Mouse (Mus musculus) adrenal gland, adult (tissue): ENCODE results near the gene Ap1g2.

Experiments
- DNase-seq, 2 experiments: peaks; one replicate each; pipeline ENCODE4 v3.0.0; 2022 to 2023; ENCODE audit warnings: low spot score in 1 of 2; ENCODE audit not compliant: inconsistent age in 2 of 2

The Ap1g2 gene

DNA sequence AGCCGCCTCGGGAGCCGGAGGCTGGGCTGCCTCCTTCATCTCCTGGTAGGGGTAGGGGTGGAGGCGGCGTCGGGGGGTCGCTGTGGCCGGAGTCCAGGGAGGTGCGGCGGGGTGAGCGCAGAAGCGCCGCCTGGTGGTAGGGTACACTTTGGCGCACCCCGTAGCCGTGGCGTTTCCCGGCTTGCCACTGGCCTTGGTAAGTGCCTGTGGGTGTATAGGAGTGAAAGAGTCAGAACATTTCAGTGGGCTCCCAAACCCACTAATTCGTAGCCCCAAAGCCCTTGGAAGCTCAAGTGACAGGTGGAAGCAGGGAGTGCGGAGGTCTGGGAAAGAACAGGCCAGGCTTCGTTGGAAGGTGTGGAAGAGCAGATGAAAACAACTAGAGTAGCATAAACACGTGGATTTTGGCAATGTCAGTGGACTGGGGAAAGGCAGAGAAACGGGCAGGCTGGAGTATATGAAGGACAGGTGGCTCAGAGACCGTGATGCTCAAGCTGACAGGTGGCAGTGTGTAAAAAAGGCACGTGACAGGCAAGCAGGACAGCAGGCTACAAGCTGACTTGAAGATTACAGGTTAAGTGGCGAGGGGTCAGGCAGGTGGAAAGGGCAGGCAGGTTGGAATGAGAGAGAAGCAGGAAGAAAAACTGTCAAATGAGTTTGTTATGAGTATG, 7.7 kb upstream of the Ap1g2 start:
- peak in 1 of 2 experiments; percentile 66 for DNase-seq

- DNase-seq: peak in 1 of 2 experiments; percentile 22
These were observed 7.1 kb upstream of the Ap1g2 start for GRCm38 (mm10) chr14:55113351-55113974.

GRCm38 (mm10) chr14:55111720-55112119, 5.3 kb upstream of the Ap1g2 start:
- no peak for DNase-seq

DNA sequence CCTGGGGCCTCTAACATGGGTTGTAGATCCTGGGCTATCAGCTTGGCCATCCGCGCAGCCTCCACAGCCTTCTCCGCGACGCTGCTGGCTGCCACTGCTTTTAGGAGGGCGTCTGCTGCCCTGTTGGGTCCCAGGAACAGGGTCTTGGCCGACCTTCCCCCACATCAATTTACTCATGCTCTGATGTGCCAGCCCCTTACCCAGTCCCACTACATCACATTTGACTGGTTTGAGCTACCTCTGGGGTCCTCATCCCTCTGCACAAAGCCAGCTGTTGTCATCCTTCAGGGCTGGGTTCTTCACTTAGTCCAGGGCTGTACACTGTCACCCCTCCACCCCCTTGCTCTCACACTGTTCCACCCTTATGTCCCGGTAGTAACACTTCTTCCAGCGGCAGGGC, 3.7 kb upstream of the Ap1g2 start:
- DNase-seq: peak in 1 of 2 experiments; percentile 28

DNA sequence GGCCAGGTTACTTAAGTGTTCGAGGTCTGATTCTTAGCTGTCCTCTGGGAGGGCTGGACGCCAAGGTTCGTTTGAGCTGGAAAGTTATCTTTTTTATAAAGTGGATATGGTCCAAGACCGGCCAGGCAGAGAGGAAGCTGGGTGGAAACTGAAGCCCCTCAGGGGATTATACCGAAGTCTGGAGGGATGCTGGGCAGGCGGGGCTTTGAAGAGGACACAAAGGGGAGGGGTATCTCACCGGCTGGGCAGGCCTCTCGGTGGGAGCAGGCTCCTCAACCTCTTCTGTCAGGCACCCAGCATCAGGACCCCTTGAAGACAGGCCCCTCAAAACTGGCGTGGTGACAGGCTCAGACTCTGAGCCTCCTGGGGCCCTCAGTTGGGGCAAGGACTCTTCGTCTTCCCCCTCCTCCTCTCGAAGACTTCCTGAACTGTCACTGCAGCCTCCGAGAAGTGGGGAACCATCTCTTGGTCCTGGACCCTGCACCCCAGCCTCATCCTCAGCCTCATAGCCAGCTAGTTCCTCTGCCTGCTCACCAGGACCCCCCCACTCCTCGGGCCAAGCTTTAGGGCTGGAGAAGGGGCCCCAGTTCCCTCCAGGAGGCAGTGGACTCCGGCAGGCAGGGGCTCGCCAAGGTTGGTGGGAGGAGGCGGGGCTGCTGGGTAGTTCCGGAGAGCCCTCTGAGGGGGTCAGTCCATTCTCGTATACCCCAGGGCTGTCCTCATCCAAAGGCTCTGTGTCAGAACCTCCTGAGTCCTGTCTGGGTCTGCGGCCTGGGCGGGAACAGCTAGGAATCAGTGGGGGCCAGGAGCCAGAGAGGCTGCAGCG, 2.9 kb upstream of the Ap1g2 start:
- DNase-seq: peak in 1 of 2 experiments; percentile 31

DNA sequence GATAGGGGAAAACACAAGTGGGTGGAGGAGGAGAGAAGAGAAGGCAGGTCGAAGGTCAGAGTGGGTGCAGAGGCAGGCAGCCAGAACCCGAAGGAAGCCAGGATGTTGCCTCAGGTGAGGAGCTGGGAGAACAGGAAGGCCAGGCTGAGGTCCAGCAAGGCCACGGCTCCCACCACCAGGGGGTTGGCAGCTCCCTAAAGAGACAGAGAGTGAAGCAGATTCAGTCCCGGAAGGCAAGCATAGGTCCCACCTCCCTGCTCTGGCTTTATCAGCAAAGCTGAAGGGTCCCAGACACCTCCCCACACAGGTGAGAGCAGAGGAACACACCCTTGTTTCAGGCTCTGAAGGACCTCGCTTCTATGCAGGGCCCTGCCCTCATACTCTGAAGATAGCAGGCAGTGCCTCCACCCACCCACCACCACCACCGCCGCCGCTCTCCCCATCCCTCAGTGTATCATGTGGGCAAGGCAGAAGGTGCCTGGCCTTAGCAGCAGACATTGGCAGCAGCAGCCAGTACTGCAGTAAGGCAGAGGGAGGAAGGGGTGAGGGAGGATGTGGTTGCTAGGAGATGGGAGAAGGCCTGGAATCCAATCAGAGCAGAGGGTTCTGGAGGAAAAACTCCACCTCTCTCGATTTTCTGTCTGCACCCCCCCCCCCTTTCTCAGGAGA, 1.9 kb upstream of the Ap1g2 start:
- peak in 1 of 2 experiments; percentile 42 for DNase-seq

DNA sequence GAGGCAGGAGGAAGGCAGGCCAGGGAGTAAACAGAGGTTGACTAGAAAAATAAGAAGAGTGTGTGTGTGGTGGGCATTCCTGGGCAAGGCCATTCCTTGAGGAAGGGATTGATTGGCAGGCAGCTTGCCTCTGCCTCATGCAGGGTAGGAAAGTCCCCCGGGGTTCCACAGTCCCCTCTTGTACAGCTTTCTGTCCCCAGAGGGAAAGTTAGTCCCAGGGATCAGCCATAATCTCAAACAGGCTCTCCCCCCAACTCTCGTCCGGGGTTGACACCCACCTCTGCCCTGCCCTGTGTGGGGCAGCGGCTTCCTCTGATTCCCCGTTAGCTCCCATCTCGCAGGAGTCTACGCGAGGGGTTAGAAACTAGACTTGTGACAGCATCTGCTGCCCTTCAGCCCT, 597 bp upstream of the Ap1g2 start:
- DNase-seq: peak in 1 of 2 experiments; percentile 40

- DNase-seq: no peak
These were observed 1.0 kb downstream of the Ap1g2 start for GRCm38 (mm10) chr14:55105386-55105785.

GRCm38 (mm10) chr14:55104365-55104764, 2.0 kb downstream of the Ap1g2 start:
- DNase-seq: peak in 1 of 2 experiments; percentile 35

- DNase-seq: peak in 1 of 2 experiments; percentile 48
These were observed 4.1 kb downstream of the Ap1g2 start for GRCm38 (mm10) chr14:55102253-55102785.

GRCm38 (mm10) chr14:55101592-55101991, 4.8 kb downstream of the Ap1g2 start:
- peak; percentile 50 to 82 for DNase-seq

DNA sequence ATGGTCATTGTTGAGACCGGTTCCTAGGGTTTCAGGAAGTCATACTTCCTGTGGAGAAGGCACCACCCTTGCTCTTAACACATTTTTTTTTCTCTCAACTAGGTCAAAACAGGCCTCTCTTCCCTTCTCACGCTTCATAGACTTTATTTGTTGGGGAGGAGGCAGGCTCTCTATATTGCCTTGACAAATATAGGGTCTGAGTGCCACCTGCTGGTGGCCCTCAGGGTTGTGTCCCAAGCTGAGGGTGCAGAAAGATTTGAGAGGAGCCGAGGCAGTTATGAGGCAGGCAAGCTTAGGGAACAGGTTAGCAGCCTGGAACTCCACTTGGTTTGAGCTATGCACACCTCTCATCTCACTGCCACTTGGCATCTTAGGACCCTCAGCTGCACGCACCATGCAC, 8.3 kb downstream of the Ap1g2 start:
- peak; percentile 21 to 56 for DNase-seq

GRCm38 (mm10) chr14:55097646-55098045, 8.7 kb downstream of the Ap1g2 start:
- no peak for DNase-seq

GRCm38 (mm10) chr14:55096573-55097087, 9.8 kb downstream of the Ap1g2 start:
- DNase-seq: no peak

DNA sequence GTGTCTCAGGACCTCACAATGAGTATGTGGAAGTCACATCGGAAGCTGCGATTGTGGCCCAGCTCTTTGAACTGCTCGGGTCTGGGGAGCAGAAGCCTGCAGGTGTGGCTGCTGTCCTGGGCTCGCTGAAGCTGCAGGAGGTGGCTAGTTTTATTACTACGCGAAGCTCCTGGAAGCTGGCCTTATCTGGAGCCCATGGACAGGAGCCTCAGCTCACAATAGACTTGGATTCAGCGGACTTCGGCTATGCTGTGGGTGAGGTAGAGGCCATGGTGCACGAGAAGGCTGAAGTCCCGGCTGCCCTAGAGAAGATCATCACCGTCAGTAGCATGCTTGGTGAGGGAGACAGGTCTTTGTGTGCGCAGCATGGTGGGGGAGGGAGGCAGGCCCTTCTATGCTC, 10.7 kb downstream of the Ap1g2 start:
- DNase-seq: peak in 1 of 2 experiments; percentile 53

- no peak for DNase-seq
These were observed 11.1 kb downstream of the Ap1g2 start for GRCm38 (mm10) chr14:55095263-55095662.

DNA sequence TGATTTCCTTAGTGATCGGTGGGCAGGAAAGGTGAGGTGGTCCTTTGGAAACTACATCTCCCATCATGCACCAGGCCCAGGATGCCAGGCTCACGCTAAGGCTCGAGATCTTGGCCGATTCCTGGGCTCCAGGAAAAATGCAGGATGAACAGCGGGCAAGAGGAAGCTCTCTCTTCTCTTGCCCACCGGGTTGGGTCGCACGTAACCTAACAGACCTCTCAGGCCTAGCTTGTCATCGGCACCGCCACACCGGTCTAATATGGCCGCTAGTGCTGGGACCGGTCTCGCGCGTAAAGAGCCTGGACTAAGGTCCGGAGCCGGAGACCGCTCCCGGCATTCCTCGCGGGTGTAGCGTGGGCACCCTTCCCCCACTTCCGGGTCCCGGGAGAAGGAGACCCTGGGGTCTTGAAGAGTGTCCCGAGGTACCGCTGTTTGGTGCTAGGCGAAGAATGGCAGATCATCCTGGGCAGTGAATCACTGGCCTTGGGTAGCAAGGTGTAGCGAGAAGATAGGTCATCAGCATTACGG, 11.6 kb downstream of the Ap1g2 start, which contains the start of gene Thtpa:
Gene Thtpa (plus strand): TSS at position 81 of the 528 bp plus-strand sequence.
- peak; percentile 86 to 96 for DNase-seq

- no peak for DNase-seq
These were observed 12.5 kb downstream of the Ap1g2 start for GRCm38 (mm10) chr14:55093927-55094326.

GRCm38 (mm10) chr14:55092011-55092577, 14.3 kb downstream of the Ap1g2 start, which contains the start of gene Zfhx2:
TSS of gene Zfhx2 (minus strand) at chr14:55092324.
- peak; percentile 95 to 98 for DNase-seq
